Mouse (Mus musculus): Measurements from ENCODE around the gene Arhgap33. TPM values are rescaled to one million over a fixed set of nuclear protein-coding genes. Genes with fewer than 3 reads are reported as not detected.
A peak's percentile ranks its signal among the peaks of the same experiment; 100 is the strongest.

Gene Arhgap33
- polyA plus RNA-seq, 1 experiment from 2014 or later: 9.3 TPM

DNA sequence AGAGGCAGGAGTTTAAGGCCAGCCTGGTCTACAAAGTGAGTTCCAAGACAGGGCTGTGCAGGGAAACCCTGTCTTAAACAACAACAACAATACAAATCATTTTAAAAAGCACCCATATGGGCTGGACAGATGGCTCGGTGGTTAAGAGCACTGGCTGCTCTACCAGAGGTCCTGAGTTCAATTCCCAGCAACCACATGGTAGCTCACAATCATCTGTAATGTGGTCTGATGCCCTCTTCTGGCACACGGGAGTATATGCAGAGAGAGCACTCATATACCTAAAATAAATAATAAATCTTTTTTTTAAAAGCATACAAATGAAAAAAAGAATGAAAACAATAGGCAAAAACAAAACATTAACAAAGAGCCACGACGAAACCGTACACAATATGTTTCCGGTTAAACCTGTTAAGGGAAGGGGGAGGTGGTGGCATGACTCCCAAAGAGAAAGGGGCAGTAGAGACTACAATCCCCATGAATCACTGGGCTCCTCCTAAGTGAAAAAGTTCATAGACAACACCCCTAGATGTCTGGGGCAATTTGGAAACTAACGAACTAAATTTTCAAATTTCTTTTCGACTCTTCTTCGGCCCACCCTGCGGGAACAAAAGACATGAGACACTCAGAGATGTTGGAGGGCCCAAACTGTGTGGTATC, 16.7 kb upstream of the Arhgap33 start:
- Histone ChIP-seq H3K4me2 (peak overlapping the region; percentile 97), H3K4me3 (peak overlapping the region; percentile 67), H3K36me3 (peaks cover 30% of the 10 kb centered on the region), H3K9me3 (no peaks in the 10 kb centered on the region), H3K4me1 (peaks cover 21% of the 10 kb centered on the region), H3K9ac (peak overlapping the region; percentile 68), H3K27me3 (no peaks in the 10 kb centered on the region), H3K27ac (peak overlapping the region; percentile 98)
- WGBS: 2% methylated on average over 10 of the region's 10 CpGs
- peak; percentile 58 for ATAC-seq (ENCODE audit: borderline replicate concordance, extremely low read depth, low FRiP score, low TSS enrichment)

DNA sequence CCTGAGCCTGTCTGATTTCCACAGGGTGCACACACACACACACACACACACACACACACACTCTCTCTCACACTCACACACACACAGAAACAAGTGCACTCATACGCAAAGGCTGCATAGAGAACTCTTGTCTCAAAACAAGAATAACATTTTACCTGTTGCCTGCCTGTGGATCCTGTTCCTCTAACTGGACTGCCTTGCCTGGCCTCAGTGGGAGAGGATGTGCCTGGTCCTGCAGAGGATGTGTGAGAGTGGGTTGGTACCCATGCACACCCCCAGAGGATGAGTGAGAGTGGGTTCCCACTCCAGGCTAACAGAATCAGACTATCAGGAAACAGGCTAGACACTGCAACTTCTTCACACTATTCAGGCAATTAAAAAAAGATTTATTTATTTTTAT, 15.7 kb upstream of the Arhgap33 start:
- Histone ChIP-seq H3K27ac (no peak overlapping the region), H3K9me3 (no peaks in the 10 kb centered on the region), H3K4me3 (no peak overlapping the region), H3K9ac (no peak overlapping the region), H3K27me3 (no peaks in the 10 kb centered on the region), H3K4me1 (peaks cover 21% of the 10 kb centered on the region), H3K4me2 (no peak overlapping the region), H3K36me3 (peaks cover 30% of the 10 kb centered on the region)
- WGBS: 90% methylated on average over 1 of the region's 1 CpGs
- no peak for ATAC-seq (ENCODE audit: borderline replicate concordance, extremely low read depth, low FRiP score, low TSS enrichment)

DNA sequence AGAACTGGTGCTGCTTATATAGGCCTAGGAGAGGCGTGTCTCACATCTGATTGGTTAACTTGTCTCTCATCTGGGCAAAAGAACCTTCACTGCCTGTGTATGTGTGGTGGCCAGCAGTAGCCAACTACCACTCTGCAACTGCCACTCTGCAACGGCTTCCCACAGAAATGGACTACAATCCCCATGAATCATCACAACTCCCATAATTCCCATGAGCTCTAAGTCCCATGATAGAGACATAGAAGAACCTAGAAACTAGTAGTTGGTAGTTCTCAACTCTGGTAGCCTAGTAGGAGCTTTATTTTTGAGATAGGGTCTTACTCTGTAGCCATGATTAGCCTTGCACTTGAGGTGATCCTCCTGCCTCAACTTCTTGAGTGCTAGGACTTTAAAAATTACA, 15.0 kb upstream of the Arhgap33 start:
- H3K4me1 ChIP-seq: peaks cover 21% of the 10 kb centered on the region
- no peak overlapping the region for H3K4me3 ChIP-seq
- no peak overlapping the region for H3K27ac ChIP-seq
- no peak overlapping the region for H3K9ac ChIP-seq
- no peaks in the 10 kb centered on the region for H3K27me3 ChIP-seq
- 78% methylated on average over 2 of the region's 2 CpGs for WGBS
- H3K9me3 ChIP-seq: no peaks in the 10 kb centered on the region
- H3K4me2 ChIP-seq: no peak overlapping the region
- ATAC-seq (ENCODE audit: borderline replicate concordance, extremely low read depth, low FRiP score, low TSS enrichment): no peak
- H3K36me3 ChIP-seq: peaks cover 28% of the 10 kb centered on the region

DNA sequence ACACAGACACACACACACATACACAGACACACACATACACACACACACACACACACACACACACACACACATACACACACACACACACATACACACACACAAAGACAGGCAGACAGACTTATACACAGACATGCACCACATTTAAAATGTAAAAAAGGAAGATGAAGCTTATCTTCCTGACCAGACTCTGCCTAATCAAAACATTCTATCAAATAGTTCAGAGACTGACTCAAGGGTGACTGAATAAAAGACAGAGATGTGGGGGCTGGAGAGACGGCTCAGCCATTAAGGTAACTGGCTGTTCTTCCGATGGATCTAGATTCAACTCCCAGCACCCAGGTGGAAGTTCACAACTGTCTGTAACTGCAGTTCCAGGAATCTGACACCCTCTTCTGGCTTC, 9.5 kb upstream of the Arhgap33 start:
- no peak for ATAC-seq (ENCODE audit: borderline replicate concordance, extremely low read depth, low FRiP score, low TSS enrichment)

DNA sequence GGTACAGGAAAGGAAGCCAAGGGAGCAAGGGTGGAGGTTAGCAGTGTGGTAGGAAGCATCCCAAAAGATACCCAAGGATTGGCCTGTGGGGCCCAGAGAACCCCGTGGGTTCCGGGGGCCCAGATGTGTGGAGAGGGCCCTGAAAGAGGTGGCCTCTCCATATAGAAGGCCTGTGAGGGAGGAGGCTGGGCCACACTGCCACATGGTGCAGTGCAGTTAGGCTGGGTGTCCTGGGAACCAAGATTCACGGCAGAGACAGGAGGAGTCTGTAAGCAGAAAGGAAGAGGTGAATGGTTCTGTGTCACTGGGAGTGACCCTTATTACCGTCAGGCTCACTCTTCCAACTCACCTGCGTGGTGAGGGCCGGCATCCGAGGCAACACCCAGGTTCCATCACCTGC, 5.7 kb upstream of the Arhgap33 start:
- no peak overlapping the region for H3K4me2 ChIP-seq

More for the DNA sequence above, 9.5 kb upstream of the Arhgap33 start:
- no peaks in the 10 kb centered on the region for H3K27me3 ChIP-seq
- no peak overlapping the region for H3K27ac ChIP-seq
- H3K4me2 ChIP-seq: no peak overlapping the region
- H3K9me3 ChIP-seq: no peaks in the 10 kb centered on the region
- no peak overlapping the region for H3K4me3 ChIP-seq
- H3K9ac ChIP-seq: no peak overlapping the region
- 88% methylated on average over 2 of the region's 2 CpGs for WGBS
- no peaks in the 10 kb centered on the region for H3K4me1 ChIP-seq
- peaks cover 51% of the 10 kb centered on the region for H3K36me3 ChIP-seq

DNA sequence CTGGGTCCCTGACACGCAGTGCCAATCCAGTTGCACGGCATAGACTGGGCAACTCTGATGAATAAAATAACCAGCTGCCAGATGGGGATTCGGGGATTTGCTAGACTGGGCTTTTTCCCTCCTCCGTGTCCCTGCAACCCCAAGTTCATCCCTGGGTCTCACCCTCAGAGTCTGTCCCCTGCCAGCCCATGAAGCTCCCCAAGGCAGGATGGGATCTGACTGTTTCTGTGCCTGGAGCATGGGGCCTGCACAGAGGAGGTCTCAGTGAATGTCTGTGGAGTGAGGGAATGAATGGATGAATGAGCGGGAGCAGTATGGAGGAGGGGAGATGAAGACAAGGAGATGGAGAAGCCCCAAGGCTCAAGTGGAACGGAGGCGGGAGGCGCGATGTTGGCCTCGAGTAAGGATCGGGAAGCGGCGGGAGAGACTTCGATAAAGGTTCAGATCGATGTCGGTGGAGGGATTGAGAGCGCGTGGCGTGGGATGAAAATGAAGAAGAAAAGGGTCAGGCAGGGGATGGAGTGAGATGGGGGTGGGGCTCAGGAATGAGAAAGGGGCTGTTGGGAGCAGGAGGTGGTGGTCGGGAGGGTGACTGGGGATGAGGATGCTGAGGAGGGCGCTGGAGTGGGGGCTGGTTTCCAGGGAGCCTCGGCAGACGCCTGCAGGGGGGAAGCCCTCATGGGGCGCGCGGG, 773 bp downstream of the Arhgap33 start:
- 9% methylated on average over 23 of the region's 26 CpGs for WGBS
- Histone ChIP-seq H3K9ac (peak overlapping the region; percentile 70), H3K27ac (peak overlapping the region; percentile 59), H3K27me3 (no peaks in the 10 kb centered on the region), H3K9me3 (no peaks in the 10 kb centered on the region), H3K36me3 (peaks cover 33% of the 10 kb centered on the region), H3K4me2 (peak overlapping the region; percentile 94), H3K4me3 (peak overlapping the region; percentile 64), H3K4me1 (peaks cover 31% of the 10 kb centered on the region)
- ATAC-seq (ENCODE audit: borderline replicate concordance, extremely low read depth, low FRiP score, low TSS enrichment): peak; percentile 40; the same call in 1 of the 2 replicates

More for the DNA sequence above, 5.7 kb upstream of the Arhgap33 start:
- no peak overlapping the region for H3K9ac ChIP-seq
- H3K27me3 ChIP-seq: no peaks in the 10 kb centered on the region
- WGBS: 89% methylated on average over 7 of the region's 7 CpGs
- peaks cover 4% of the 10 kb centered on the region for H3K4me1 ChIP-seq
- no peak overlapping the region for H3K27ac ChIP-seq
- no peaks in the 10 kb centered on the region for H3K9me3 ChIP-seq
- no peak overlapping the region for H3K4me3 ChIP-seq
- peaks cover 32% of the 10 kb centered on the region for H3K36me3 ChIP-seq
- no peak for ATAC-seq (ENCODE audit: borderline replicate concordance, extremely low read depth, low FRiP score, low TSS enrichment)

DNA sequence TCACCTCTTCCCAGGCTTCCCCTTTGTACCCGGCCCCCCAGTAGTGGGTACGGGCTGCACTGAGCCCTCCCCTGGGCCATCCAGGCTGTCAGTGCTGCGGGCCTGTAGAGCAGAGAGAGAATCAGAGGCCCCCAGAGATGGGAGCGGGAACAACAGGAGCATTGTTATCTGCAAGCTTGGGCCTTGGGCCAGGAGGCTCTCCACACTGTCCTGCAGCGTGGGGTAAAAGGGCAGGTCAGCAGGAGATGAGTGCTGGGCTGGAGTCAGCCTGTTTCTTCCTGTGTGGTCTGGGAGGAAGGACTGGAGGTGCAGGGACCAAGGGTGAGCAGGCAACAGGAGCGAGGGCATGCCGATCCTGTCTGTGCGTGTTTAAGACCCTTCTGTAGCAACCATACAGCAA, 1.9 kb downstream of the Arhgap33 start:
- H3K4me2 ChIP-seq: peak overlapping the region; percentile 94
- no peak overlapping the region for H3K27ac ChIP-seq
- H3K9ac ChIP-seq: peak overlapping the region; percentile 29
- WGBS: 24% methylated on average over 8 of the region's 8 CpGs
- H3K9me3 ChIP-seq: no peaks in the 10 kb centered on the region
- peaks cover 39% of the 10 kb centered on the region for H3K36me3 ChIP-seq
- no peak overlapping the region for H3K4me3 ChIP-seq
- ATAC-seq (ENCODE audit: borderline replicate concordance, extremely low read depth, low FRiP score, low TSS enrichment): no peak
- peaks cover 31% of the 10 kb centered on the region for H3K4me1 ChIP-seq
- no peaks in the 10 kb centered on the region for H3K27me3 ChIP-seq

DNA sequence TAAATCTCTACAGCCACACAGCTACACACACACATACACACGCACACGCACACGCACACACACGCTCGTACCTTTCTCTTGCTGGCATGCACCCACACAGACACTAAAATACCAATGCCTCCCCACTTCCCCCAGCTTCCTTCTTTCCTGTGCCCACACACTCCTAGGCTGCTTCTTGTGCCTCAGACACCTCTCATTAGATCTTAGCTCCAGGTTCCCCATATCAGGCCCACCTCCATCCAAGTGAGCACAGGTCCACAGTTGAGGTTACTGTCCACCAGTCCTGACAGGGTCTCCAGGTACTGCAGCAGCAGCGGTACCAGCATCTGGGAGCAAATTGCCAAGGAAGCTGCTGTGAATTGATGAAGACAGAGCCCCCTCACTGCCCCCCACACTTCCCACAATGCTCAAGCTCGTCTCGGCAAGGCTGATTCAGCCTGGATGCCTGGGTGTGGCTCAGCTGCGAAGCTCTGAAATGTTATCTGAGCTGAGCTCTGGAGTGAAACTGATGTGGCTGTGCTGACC, 3.5 kb downstream of the Arhgap33 start:
- Histone ChIP-seq H3K4me1 (peaks cover 36% of the 10 kb centered on the region), H3K4me3 (no peak overlapping the region), H3K36me3 (peaks cover 50% of the 10 kb centered on the region), H3K27me3 (no peaks in the 10 kb centered on the region), H3K9me3 (no peaks in the 10 kb centered on the region), H3K4me2 (no peak overlapping the region), H3K27ac (no peak overlapping the region), H3K9ac (no peak overlapping the region)
- no peak for ATAC-seq (ENCODE audit: borderline replicate concordance, extremely low read depth, low FRiP score, low TSS enrichment)
- WGBS: 83% methylated on average over 9 of the region's 9 CpGs

DNA sequence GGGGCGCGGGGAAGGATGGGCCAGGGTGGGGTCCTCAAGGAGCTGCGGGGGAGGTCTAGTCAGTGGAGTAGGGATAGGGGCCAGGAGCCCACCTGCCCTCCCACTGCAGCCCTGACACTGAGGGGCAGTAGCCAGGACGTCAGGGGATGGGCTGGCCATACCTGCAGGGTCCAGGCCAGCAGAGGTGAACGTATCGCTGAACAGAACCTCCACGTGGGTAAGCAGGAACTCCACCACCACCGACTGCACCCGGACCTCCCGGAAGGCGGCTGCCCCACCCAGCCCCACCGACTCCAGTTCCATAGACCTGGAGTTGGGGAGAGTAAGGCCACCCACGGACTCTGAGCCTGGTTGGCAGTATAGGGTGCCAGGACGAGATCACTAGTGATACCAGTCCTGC, 7.9 kb downstream of the Arhgap33 start:
- Histone ChIP-seq H3K4me3 (no peak overlapping the region), H3K4me1 (peaks cover 12% of the 10 kb centered on the region), H3K4me2 (0 out of 2 replicates have a peak overlapping the region, but pooled peaks have one; percentile 26), H3K27me3 (no peaks in the 10 kb centered on the region), H3K27ac (no peak overlapping the region), H3K36me3 (peaks cover 58% of the 10 kb centered on the region), H3K9me3 (no peaks in the 10 kb centered on the region), H3K9ac (no peak overlapping the region)
- WGBS: 82% methylated on average over 14 of the region's 14 CpGs
- 0 out of 2 replicates have a peak, but pooled peaks have one; percentile 2 for ATAC-seq (ENCODE audit: borderline replicate concordance, extremely low read depth, low FRiP score, low TSS enrichment)

DNA sequence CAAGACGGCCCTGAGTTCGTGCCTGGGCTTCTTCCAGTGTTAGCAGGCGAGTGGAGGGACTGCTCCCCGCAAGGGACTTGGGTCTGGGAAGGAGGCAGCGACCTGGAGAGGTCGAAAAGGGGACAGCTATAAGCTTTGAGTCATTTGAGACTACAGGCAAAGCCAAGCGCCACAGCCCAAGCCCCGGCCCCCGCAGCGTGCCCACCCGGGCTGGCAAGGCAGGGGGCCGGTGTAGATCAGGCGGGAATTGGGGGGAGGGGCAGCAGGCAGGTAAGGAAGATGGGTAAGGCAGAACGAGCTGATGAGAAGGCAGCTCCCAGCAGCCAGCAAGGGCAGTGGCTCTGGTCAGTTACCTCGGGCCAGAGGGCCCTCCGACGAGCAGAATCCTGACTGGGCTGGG, 8.5 kb downstream of the Arhgap33 start:
- peak overlapping the region; percentile 35 for H3K27ac ChIP-seq
- ATAC-seq (ENCODE audit: borderline replicate concordance, extremely low read depth, low FRiP score, low TSS enrichment): no peak
- H3K27me3 ChIP-seq: no peaks in the 10 kb centered on the region
- WGBS: 31% methylated on average over 17 of the region's 17 CpGs
- peaks cover 12% of the 10 kb centered on the region for H3K4me1 ChIP-seq
- H3K4me3 ChIP-seq: no peak overlapping the region
- peak overlapping the region; percentile 26 for H3K4me2 ChIP-seq
- H3K36me3 ChIP-seq: peaks cover 53% of the 10 kb centered on the region
- H3K9ac ChIP-seq: no peak overlapping the region
- H3K9me3 ChIP-seq: no peaks in the 10 kb centered on the region

DNA sequence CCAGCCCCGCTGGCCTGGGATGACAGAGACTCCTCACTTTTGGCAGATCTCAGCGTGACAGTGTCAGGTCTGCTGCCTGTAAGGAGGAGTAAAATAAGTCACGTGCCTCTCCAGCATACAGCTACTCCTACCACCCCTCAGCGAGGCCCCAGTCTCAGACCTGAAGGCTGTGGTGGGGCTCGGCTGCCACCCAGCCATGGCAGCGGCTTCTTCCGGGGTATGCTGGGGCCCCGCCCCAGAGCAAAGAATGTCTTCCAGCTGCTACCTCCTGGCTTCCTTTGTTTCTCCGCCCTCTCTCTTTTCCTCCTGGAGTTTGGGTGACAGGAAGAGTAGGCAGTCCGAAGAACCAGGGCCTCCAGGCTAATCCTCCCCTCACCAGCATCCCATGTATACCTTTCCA, 8.9 kb downstream of the Arhgap33 start:
- H3K9ac ChIP-seq: no peak overlapping the region
- H3K4me1 ChIP-seq: peaks cover 12% of the 10 kb centered on the region
- no peaks in the 10 kb centered on the region for H3K27me3 ChIP-seq
- H3K36me3 ChIP-seq: peaks cover 50% of the 10 kb centered on the region
- peak overlapping the region; percentile 26 for H3K4me2 ChIP-seq
- no peak overlapping the region for H3K4me3 ChIP-seq
- H3K9me3 ChIP-seq: no peaks in the 10 kb centered on the region
- ATAC-seq (ENCODE audit: borderline replicate concordance, extremely low read depth, low FRiP score, low TSS enrichment): 0 out of 2 replicates have a peak, but pooled peaks have one; percentile 23
- H3K27ac ChIP-seq: peak overlapping the region; percentile 35
- WGBS: 19% methylated on average over 10 of the region's 10 CpGs

DNA sequence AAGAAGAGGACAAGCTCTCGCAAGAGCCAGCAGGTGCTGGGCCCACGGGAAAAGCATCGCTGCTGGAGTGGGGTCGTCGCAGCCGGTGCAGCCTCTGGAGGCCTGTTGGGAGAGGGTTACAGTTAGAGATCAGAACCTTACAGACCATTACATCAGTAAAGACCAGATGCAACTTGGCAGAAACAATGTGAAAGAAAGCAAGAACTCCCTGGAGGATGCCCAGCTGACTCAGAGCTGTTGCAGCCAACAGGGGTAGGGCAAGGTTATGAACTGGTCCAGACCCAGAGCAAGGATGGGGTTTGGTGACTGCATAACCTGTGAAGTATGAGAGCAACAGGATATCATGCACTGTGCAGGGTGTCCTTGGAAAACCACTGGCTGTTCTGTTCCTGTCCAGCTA, 10.4 kb downstream of the Arhgap33 start:
- 83% methylated on average over 6 of the region's 6 CpGs for WGBS
- Histone ChIP-seq H3K36me3 (peaks cover 39% of the 10 kb centered on the region), H3K9me3 (no peaks in the 10 kb centered on the region), H3K4me1 (peaks cover 12% of the 10 kb centered on the region), H3K4me2 (no peak overlapping the region), H3K27ac (no peak overlapping the region), H3K9ac (no peak overlapping the region), H3K27me3 (no peaks in the 10 kb centered on the region), H3K4me3 (no peak overlapping the region)
- ATAC-seq (ENCODE audit: borderline replicate concordance, extremely low read depth, low FRiP score, low TSS enrichment): no peak
